Mouse (Mus musculus): ENCODE measurements around the gene Akap13. TPM values are rescaled to one million over a fixed set of nuclear protein-coding genes. Genes with fewer than 3 reads are reported as not detected.
"Not testable (repeated sequence)": the region's sequence is repeated elsewhere in the genome, so short reads cannot be mapped to it uniquely, and the experiment has no call there.

Gene Akap13
- total and polyA plus RNA-seq, 3 experiments, result 16.8 to 72.0 (median 64.1) TPM

DNA sequence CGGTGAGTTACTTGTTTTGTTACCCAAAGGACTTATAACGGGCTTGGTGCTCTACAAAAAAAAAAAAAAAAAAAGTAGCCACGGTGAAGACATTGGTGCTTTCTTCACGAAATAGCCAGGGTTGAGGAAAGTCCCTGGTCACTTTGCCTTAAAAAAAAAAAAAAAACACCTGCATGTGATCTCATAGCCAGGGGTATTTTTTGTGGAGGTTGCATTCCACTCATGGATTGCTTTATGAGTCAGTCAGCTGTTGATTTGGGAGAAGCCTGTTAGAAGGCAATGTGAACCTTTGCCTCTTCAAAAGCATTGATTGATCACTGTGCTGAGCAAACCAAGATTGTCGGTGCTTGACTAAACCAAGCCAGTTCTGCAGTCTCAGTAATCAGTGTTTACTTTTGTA lies 157.9 kb downstream of the Akap13 start:
- Histone ChIP-seq H3K4me3 (peak overlapping the region; percentile 60), H3K9ac (ENCODE audit: low read depth, low read length) (peak overlapping the region; percentile 68), H3K36me3 (ENCODE audit: control insufficient read depth, insufficient read depth, low read length) (peaks cover 50% of the 10 kb centered on the region), H3K4me1 (ENCODE audit: control insufficient read depth, insufficient read depth, low read length) (peaks cover 28% of the 10 kb centered on the region), H3K27ac (peak overlapping the region; percentile 92), H3K27me3 (ENCODE audit: control insufficient read depth, insufficient read depth, low read length) (no peaks in the 10 kb centered on the region), H3K79me2 (replicated peaks; ENCODE audit: control insufficient read depth, insufficient read depth, low read length) (peaks cover 5% of the 10 kb centered on the region)
- TF ChIP-seq POLR2A (IDR thresholded peaks at IDR 0.05; ENCODE audit: insufficient read depth, low read depth, low read length) (no peak), CTCF (IDR thresholded peaks at IDR 0.05) (no peak), EP300 (IDR thresholded peaks at IDR 0.05; ENCODE audit: insufficient read depth, low read depth, low read length) (no peak)
- DNase-seq, result peak in 1 of 2 experiments; percentile 17
- WGBS, result 6% methylated on average over 5 of the region's 5 CpGs
- intact Hi-C loops (cut with DNase I), result loop anchor here (2.0 to 5.0 kb wide), 2 partner anchors 26 to 216 kb away; no protein-coding TSS in a partner anchor

DNA sequence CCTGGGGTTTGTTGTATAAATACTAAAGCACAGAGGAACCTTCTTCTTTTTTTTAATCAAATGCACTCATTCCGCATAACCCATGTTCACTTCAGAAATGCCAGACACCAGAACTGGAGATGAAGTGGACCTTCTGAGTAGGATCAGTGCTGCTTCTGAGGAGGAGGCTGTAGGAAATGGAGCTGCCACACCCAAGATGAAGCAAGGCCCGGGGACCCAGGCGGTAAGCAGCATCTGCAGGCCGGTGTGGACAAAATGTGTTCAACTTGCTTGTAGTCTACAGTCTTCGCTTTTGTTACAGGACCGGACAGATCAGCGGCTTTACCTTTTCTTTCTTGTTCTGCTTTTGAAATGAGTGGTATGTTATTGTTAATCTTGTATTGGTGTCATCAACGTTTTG lies 159.5 kb downstream of the Akap13 start:
- Histone ChIP-seq H3K9ac (ENCODE audit: low read depth, low read length) (no peak overlapping the region), H3K79me2 (replicated peaks; ENCODE audit: control insufficient read depth, insufficient read depth, low read length) (peaks cover 5% of the 10 kb centered on the region), H3K27me3 (ENCODE audit: control insufficient read depth, insufficient read depth, low read length) (no peaks in the 10 kb centered on the region), H3K4me3 (peak overlapping the region; percentile 18), H3K27ac (peak overlapping the region; percentile 92; the same call in 1 of the 2 replicates), H3K36me3 (ENCODE audit: control insufficient read depth, insufficient read depth, low read length) (peaks cover 51% of the 10 kb centered on the region), H3K4me1 (ENCODE audit: control insufficient read depth, insufficient read depth, low read length) (peaks cover 19% of the 10 kb centered on the region)
- DNase-seq, result peak in 1 of 2 experiments; percentile 25
- TF ChIP-seq EP300 (IDR thresholded peaks at IDR 0.05; ENCODE audit: insufficient read depth, low read depth, low read length) (no peak), POLR2A (IDR thresholded peaks at IDR 0.05; ENCODE audit: insufficient read depth, low read depth, low read length) (no peak), CTCF (IDR thresholded peaks at IDR 0.05) (no peak)
- 64% methylated on average over 8 of the region's 8 CpGs for WGBS
- intact Hi-C loops (cut with DNase I), result loop anchor here (5.0 kb wide), 1 partner anchor 218 kb away; no protein-coding TSS in a partner anchor

DNA sequence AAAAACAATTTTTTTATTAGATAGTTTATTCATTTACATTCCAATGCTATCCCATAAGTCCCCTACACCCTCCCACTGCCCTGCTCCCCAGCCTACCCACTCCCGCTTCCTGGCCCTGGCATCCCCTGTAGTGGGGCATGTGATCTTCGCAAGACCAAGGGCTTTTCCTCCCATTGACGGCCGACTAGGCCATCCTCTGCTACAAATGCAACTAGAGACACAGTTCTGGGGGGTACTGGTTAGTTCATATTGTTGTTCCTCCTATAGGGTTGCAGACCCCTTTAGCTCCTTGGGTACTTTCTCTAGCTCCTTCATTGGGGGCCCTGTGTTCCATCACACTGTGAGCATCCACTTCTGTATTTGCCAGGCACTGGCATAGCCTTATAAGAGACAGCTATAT lies 161.9 kb downstream of the Akap13 start:
- H3K4me3 ChIP-seq; H3K4me1 ChIP-seq (ENCODE audit: control insufficient read depth, insufficient read depth, low read length); intact Hi-C loops (cut with DNase I); H3K27ac ChIP-seq; H3K79me2 ChIP-seq (replicated peaks; ENCODE audit: control insufficient read depth, insufficient read depth, low read length); DNase-seq; H3K27me3 ChIP-seq (ENCODE audit: control insufficient read depth, insufficient read depth, low read length); H3K9ac ChIP-seq (ENCODE audit: low read depth, low read length): not testable (repeated sequence)
- H3K36me3 ChIP-seq (ENCODE audit: control insufficient read depth, insufficient read depth, low read length), result peaks cover 66% of the 10 kb centered on the region
- 85% methylated on average over 4 of the region's 4 CpGs for WGBS

DNA sequence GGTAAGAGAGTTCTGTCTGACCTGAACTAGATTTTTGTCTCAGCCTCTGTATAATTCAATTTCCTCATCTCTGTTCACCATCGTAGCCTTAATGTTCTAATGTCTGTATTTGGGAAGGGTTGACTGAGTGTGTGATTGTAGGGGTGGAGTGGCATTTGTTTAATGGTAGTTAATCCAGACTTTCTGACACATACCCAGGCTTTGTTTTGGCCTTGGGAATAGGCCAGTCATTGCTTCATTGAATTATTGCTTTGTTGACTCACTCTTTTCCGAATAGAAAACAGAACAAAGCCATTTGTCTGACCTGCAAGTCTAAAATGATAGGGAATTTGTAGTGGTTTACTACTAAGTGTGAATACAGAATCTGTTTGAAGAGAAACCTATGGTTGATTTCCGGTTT lies 163.4 kb downstream of the Akap13 start:
- WGBS, result 67% methylated on average over 3 of the region's 3 CpGs
- Histone ChIP-seq H3K36me3 (ENCODE audit: control insufficient read depth, insufficient read depth, low read length) (peaks cover 66% of the 10 kb centered on the region), H3K27me3 (ENCODE audit: control insufficient read depth, insufficient read depth, low read length) (no peaks in the 10 kb centered on the region), H3K79me2 (replicated peaks; ENCODE audit: control insufficient read depth, insufficient read depth, low read length) (peaks cover 7% of the 10 kb centered on the region), H3K27ac (0 out of 2 replicates have a peak overlapping the region, but pooled peaks have one; percentile 7), H3K9ac (ENCODE audit: low read depth, low read length) (no peak overlapping the region), H3K4me1 (ENCODE audit: control insufficient read depth, insufficient read depth, low read length) (peaks cover 9% of the 10 kb centered on the region), H3K4me3 (no peak overlapping the region)
- intact Hi-C loops (cut with DNase I), result no loop called here
- no peak for DNase-seq
- no peak for TF ChIP-seq POLR2A (IDR thresholded peaks at IDR 0.05; ENCODE audit: insufficient read depth, low read depth, low read length)
- TF ChIP-seq EP300 (IDR thresholded peaks at IDR 0.05; ENCODE audit: insufficient read depth, low read depth, low read length), result no peak
- no peak for TF ChIP-seq CTCF (IDR thresholded peaks at IDR 0.05)

DNA sequence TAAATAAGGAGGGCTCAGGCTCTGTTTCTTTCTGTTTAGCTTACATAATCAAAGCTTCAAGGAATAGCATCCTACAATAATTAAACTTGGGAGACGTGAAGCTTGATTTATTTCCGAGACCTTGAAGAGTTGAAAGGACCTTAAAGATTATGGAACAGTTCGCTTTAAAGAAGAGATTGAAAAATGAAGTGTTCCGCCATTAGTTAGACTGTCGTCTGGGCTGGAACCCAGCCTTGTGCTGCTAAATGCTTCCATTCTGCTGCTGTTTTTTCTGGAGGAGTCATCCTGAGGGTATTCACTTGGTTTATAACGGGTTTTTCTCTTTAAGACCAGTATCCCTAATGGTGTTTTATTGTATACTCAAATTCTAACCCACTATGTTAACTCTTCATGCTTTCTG lies 164.5 kb downstream of the Akap13 start:
- TF ChIP-seq POLR2A (IDR thresholded peaks at IDR 0.05; ENCODE audit: insufficient read depth, low read depth, low read length) (no peak), EP300 (IDR thresholded peaks at IDR 0.05; ENCODE audit: insufficient read depth, low read depth, low read length) (no peak)
- Histone ChIP-seq H3K27me3 (ENCODE audit: control insufficient read depth, insufficient read depth, low read length) (no peaks in the 10 kb centered on the region), H3K4me3 (no peak overlapping the region), H3K36me3 (ENCODE audit: control insufficient read depth, insufficient read depth, low read length) (peaks cover 57% of the 10 kb centered on the region), H3K79me2 (replicated peaks; ENCODE audit: control insufficient read depth, insufficient read depth, low read length) (peaks cover 4% of the 10 kb centered on the region), H3K4me1 (ENCODE audit: control insufficient read depth, insufficient read depth, low read length) (peaks cover 5% of the 10 kb centered on the region), H3K27ac (no peak overlapping the region), H3K9ac (ENCODE audit: low read depth, low read length) (no peak overlapping the region)
- intact Hi-C loops (cut with DNase I), result no loop called here
- WGBS, result 87% methylated on average over 6 of the region's 6 CpGs
- no peak for DNase-seq

DNA sequence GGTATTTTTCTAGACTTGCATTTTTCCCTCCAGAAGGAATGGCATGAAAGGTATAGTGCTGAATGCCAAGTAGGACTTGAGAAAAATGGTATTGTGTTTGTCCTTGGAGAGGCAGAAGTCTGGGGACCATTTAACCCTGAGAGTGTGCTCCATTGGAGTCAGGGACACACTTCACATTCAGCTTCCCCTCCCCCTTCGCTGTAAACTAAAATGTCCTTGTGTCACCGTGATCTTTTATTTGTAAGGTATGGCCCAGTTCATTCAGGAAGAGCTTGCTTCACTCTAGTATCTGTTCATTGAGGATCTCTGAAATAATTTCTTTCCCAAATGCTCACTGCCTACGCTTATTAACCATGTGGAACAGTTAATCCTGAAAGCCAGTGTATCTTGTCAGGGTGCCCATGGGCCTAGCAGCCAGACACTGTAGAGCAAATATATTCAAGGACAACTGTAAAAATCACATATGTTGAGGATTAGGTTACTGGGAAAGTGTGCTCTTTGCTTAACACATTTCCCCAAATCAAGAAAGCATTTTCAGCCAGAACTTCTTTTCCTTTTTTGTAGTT lies 165.1 kb downstream of the Akap13 start:
- Histone ChIP-seq H3K36me3 (ENCODE audit: control insufficient read depth, insufficient read depth, low read length) (peaks cover 51% of the 10 kb centered on the region), H3K4me3 (no peak overlapping the region), H3K9ac (ENCODE audit: low read depth, low read length) (no peak overlapping the region), H3K4me1 (ENCODE audit: control insufficient read depth, insufficient read depth, low read length) (peaks cover 3% of the 10 kb centered on the region), H3K79me2 (replicated peaks; ENCODE audit: control insufficient read depth, insufficient read depth, low read length) (peaks cover 7% of the 10 kb centered on the region), H3K27ac (no peak overlapping the region), H3K27me3 (ENCODE audit: control insufficient read depth, insufficient read depth, low read length) (no peaks in the 10 kb centered on the region)
- 72% methylated on average over 3 of the region's 3 CpGs for WGBS
- intact Hi-C loops (cut with DNase I), result no loop called here
- no peak for DNase-seq
- no peak for TF ChIP-seq POLR2A (IDR thresholded peaks at IDR 0.05; ENCODE audit: insufficient read depth, low read depth, low read length)
- TF ChIP-seq CTCF (IDR thresholded peaks at IDR 0.05), result no peak
- no peak for TF ChIP-seq EP300 (IDR thresholded peaks at IDR 0.05; ENCODE audit: insufficient read depth, low read depth, low read length)

Data from heart, adult 2 months (tissue).